Mouse (Mus musculus) retina, postnatal 7 days (tissue): Measurements from ENCODE around the gene Cpne5.

Experiments
- DNase-seq: peaks from one replicate; pipeline ENCODE4 v3.0.0-alpha.2; 2012; ENCODE audit warnings: low read depth, low spot score

The Cpne5 gene

DNA sequence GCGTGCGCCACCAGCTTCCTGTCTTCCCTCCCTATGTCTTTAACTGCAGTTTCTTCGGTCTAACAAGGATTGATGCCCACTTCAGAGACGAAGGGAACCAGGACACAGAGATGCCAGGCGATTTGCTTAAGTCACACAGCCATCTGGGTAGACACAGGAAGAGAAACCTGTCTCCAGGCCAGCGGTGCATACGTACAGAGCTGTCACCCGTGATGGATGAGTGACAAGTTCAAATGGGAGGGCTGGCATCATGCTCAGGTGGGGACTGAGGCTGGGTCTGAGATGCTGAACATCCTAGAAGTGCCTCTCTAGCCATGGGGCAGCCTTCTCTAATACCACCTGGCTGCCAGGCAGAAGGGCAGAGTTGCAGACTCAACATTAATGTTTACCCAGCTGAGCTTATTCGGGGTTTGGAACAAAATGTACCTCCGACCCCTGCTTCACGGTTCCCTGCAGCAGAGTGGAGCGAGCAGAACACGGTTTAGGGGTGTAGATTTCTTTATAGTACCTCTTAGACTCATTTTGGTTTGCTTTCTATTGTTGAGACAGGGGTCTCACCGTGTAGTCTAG, 67.5 kb downstream of the Cpne5 start:
- DNase-seq = no peak

DNA sequence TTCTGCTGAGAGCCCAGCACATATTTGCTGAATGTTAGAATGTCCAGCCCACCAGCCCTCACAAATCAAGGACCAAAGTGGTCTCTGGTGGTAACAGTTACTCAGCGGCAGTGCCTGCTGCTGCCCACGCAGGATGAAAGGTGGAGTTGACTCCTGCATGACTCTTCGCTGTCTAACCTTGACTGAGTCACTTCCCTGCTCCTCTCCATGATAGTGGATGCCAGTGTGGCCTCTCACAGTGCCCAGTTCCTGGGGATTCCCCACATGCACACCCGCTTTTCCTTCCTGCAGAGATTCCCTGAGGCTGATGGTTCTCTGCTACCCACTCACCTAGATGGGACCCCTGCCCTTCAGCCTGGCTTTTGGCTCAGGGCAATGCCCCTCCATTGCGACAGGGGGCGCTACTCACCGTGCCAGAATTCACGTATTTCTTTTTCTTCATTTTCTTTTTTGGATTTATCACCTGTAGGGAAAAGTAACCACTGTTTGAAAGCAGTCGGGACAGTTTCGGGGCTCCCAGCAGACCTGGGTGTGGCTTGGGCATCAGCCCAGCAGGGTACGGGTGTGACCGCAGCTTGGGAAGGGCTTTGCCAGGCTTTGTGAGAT, 68.9 kb downstream of the Cpne5 start:
- DNase-seq = no peak

DNA sequence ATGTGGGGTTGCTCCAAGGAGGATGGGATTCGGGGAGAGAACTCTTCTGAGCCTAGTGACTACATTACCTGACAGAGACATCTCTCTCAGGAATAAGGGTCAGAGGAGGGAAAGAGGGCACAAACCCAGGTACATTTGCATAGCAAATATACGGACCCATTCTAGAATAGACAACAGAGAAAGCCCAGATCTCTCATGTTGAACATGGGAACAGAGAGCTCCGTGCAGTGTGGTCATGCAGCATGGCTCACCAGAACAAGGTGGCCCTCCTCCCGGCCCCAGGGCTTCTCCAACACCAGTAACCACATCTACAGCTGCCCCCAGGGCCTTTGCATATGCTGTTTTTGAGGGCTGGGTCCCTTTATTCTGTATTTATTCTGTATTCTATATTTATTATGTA, 69.5 kb downstream of the Cpne5 start:
- no peak for DNase-seq

DNA sequence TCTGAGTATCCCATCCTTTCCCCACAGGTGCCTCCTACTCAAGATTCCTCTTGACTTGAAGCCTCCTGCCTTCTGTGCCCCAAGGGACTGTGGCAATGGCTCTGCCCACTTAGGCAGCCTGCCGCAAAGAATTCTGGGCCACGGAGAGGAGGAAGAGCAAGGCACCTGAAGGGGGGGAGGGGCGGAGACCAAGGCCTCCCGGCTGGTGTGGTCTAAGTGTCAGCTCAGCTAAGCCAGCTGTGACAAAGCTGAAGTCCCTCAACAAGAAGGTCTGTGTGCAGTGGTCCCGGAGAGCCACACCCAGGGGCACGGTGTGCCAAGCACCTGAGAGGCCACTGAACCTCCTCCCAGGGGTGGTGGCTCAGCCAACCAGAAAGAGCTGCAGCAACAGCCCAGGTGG, 70.6 kb downstream of the Cpne5 start:
- DNase-seq = no peak

DNA sequence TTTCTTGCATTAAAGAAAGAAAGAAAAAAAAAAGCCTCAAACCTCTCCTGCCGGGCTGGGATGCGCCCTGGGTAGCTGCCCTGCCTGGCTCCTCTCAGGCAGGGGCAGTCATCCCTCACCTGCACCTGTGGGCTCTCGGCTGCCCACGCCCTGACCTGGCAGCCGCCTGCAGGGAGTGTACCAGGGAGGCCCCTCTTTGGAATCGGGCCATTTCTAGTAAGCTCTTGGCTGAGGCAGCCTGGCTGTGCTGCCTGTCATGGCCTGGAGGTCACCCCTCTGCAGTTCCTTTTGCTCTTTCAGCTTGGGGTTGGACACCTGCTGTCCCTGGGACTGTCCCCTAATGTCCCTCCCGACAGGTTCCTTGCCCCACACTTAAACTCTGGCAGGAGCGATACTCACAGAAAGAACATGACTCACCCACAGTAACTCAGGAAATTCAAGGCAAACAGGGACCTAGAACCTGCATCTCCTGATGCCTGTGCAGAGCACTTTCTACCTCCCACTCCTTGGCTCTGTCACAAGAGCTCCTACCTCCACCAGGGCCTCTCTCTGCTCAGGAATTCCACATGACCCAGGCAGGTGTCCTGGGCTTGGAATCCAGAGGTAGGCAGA, 71.9 kb downstream of the Cpne5 start:
- DNase-seq = no peak

DNA sequence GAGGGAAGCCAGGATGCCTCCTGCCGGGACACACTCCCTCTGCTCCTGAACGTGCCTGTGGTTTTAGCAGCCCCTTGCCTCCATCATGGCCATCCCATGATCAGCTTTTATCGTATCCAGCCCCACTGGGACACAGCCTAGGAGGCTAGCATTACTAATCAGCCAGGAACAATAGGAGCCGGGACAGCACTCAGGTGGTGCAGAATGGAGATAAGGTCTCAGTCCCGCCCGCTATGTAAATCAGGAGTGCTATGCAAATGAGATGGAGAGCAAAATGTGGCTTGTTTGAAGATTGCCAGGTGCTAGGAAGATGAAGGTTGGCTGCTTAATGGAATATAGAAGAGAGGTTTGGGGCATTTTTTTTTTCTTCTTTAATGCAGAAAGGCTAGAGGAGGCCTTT, 72.5 kb downstream of the Cpne5 start:
- DNase-seq = no peak

DNA sequence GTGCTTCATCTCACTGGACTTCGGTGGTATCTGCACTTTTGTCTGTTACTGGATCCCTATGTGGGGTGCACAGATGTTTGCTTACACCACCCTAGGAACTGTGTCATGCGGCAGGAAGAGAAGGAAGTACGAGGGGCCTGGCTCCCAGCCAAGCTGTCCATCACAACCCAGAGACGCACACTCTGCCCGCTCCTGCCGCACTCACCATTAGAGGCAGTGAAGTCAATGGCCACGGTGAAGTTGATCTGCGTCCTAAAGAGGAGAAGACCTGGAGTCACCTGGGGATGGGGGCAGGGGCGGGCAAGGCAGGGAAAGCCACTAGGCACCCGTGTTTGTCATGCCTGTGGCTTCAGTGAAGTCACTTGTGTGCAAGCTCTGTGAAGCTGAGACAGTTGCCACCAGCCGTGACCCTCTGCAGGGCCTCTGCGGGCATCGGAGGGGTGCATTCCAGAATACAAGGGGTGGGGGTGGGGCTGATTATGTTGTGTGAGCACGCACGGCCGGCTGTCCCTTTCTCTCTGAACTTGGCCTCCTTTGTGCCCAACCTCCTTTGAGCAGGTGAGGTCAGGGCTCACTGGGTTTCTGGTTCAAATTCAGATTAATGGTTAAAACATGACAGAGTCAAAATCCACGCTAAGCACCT, 73.4 kb downstream of the Cpne5 start:
- DNase-seq = no peak

DNA sequence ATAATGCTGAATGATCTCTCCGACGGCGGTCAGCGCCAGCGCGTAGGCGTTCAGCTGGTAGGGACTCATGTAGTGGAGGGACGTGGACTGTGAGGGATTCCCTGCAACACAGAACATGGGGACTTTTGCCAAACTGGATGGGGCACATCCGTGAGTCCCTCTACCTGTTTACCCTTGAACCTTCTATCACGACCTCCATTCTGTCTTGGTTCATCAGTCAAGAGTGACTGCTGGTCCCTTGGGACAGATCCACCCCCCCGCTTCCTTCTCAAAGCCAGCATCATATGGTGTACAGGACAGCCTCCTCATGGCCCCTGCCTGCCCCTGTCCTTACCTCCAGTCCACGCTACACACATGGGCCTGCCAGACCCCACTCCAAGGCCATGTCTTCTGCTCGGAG, 75.6 kb downstream of the Cpne5 start:
- no peak for DNase-seq

DNA sequence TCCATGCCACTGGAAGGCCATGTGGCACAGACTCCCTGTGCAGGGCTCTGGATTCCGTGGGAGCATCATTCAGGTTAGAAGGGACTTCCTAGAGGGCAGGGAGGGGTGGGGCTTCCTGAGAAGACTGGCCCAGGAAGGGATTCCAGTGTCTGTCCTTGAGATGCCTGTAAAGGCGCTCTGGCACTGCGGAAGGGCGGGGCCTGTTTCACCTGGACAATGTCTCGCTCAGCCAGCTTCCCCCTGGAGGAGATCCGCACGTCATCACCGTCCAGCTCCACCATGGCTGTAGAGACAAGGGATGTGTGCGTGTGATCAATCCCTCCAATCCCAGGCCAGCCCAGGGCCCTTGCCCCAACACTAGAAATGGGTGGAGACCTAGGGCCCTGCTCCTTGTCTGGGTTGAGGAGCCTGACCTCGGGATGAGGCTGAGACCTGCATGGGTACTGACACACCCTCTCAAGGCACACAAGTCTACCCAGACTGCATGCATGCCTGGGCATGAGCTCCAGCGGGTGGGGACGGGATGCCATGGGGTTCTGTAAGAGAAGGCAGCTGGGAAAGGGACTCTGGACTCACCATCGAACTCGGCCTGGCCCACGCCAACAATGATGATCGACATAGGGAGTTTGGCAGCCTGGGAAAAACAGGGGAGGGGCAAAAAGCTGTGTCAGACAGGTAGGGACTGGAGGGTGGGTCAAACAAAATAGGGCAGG, 78.1 kb downstream of the Cpne5 start:
- no peak for DNase-seq

DNA sequence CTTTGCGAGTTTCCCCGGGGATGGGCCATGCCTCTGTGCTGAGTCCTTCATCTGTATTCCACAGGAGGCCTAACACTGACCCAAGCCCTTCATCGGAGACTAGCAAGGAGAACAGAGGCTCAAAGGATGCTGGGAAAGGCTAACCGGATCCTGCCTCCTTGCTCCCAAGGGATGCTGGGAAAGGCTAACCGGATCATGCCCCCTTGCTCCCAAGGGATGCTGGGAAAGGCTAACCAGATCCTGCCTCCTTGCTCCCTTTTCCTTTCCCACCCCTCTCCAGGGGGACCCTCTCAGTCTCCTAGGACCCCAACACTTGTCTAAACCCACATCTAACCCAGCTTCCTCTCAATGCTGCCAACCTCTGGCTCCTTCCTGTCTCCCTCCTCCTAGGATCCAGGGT, 78.6 kb downstream of the Cpne5 start:
- no peak for DNase-seq

DNA sequence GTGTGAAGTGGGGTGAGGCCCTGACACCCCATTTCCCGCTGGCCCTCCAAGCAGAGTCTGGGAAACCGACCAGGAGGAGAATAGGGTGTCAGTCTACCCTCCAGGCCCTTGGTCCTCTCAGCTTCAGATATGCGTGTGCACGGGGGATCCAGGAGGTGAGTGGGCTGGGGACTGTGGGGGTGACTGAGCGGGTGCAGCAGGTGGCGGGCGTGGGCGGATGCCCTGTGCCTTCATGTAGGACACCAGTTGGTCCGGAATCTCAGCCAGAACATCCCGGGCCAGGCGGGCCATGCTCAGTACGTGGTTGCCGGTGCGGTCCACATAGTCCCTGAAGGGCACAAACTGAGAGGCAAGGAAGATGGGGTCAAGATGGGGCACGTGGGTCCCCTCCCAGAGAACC, 79.1 kb downstream of the Cpne5 start:
- DNase-seq = no peak

DNA sequence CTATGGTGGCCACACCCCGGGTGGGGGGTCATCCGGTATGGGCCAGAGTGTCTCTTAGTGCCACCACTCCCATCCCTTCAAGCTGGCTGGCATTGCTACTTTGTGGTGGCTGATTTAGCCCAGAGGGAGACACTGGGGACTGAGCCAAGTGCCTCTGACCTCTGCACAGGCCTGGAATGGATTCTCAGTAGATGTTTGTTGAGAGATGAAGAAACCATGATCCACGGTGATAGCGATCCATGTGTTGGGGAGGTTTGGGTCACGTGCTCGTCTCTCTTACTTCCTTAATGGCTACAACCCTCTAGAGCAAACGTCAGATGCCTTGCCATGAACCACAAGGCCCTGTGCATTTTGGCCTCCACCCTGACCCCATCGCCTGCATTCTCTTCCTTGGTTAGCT, 81.1 kb downstream of the Cpne5 start:
- no peak for DNase-seq

DNA sequence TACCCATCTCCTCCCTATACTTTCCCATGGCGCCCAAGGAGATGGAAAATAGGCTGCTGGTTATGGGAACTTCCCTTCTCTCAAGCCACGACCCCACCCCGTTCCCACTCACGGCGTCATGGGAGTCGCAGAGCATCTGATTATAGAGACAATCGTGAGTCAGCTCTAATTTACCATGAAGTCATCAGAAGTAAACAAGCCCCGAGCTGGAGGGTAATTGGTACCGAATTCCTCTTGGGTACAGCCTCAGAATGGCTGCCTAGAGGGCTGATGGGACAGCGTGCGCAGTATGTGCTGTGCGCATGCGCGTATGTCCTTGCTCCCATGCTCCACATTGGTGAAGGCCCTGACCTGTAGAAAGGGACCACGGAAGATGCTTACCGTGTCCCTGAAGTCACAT, 81.6 kb downstream of the Cpne5 start:
- DNase-seq = no peak

DNA sequence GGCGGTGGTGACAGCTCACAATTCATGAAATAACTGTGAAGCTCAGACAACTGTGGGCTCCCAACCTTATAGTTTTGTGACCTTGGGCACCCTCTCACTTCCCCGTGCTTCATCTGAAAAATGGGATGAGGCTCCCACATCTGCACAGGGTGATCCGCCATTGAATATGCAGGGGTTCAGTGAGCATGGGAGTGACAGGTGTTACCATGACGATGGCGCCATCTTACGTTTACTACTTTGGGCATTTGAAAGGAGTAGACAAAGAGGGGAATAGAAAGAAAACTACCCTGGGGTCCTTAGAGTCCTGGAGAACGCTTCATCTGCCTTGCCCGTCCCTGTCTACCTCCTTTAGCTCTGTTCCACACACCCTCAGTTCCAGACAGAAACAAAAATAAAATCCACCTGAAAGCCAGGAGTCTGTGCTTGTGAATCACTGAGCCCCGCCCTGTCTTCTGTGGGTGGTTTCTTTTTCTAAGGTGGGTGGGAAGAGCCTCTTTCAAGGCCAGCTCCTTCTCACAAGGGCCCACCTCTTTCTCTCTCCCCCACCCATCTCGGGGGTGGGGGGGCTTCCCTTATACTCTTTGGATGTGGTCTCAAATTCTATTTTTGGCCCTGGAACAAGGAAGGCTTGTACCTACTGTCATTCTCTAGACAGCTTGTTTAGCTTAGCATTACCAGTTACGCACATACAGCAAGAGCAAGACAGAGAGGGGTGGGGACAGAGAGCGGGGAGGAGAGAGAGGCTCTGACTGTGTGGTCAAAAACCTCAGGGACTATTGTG, 82.4 kb downstream of the Cpne5 start:
- no peak for DNase-seq

DNA sequence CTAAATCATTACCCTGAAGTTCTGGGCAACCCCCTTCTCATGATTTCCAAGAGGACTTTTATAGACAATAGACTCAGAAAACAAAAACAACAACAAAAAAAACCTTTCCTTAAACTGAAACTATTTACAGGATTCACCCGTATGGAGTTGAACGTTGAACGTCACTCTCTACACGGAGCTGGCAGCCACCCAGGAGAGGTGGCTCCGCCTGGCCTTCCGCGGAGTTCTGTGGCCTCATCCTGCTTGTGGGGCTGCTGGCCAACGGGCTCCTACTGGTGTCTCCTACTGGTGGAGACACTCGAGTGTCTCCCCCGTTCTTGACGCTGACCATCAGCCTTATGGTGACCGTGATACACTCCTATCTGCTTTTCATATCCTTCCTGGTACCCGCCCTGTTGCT, 83.7 kb downstream of the Cpne5 start:
- no peak for DNase-seq

DNA sequence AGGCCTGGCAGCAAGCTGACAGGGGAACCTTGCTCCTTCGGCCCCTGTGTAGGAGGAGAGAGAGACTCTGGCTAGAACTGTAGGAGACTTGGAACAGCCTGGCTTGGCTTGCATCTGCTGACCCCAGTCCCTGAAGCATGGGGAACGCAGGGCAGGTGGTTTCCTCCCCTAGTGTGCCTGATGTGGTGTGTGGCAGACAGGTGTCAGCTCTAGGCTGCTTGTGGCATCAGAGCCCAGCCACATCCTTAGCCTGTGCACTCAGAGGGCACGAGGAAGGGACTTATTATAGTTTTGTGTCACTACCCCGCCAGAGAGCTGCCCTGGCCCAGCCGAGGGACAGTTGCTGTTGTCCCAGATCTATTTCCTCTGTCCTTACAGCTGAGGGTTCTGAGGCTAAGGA, 85.4 kb downstream of the Cpne5 start:
- DNase-seq = no peak

DNA sequence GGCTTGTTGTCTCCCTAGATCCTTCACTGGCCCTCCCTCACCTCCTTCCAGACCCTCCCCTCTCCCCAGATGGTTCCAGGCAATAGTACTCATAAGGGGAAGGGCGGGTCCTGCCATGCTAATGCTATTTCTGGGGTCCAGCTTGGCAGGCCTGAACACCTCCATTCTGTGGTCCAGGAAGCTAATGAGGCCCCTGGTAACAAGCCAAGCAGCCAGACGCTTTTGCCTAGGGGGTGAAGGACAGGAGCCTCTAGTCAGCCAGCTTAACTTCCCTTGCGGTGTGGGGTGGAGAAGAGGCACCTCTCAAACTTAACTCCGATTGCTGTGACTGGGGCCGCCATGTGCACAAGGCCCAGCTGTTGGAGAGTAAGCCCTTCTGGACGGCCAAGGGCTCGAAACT, 88.2 kb downstream of the Cpne5 start:
- DNase-seq = no peak

DNA sequence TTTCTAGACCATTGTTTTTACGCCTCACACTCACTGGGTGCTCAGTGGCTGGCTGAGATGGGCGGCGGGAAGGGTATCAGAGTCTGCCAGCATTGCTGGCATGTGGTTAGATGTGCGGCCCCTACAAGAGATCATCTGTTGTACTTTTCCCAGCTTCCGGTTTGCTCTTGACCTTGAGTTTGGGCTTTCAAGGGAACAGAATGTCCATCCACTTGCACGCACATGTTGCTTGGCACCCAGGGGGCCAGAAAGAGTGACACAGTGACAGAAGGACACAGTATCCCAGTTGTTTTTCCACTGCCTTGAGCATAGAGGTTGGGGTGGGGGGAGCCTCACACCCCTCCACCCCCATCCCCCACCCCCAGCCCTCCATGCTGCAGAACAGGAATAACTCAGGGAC, 90.2 kb downstream of the Cpne5 start:
- no peak for DNase-seq

DNA sequence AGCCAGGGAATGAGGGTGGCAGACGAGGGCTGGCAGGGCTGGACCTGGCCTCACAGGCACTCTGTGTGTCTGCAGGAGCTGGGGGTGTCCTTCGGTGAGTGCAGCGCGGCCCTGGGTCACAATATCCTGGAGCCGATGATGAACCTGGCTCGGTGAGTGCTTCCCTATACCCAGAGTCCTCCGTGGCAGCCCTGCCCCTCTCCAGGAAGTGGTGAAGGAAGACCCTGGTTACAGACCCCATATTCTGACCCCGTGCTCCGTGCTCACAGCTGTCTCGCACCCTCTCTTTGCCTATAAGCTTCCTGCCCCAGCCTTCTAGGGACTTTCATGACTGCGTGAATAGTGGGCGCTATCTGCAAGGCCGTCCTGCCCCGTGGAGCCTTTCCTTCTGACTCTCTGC, 90.7 kb downstream of the Cpne5 start:
- no peak for DNase-seq

DNA sequence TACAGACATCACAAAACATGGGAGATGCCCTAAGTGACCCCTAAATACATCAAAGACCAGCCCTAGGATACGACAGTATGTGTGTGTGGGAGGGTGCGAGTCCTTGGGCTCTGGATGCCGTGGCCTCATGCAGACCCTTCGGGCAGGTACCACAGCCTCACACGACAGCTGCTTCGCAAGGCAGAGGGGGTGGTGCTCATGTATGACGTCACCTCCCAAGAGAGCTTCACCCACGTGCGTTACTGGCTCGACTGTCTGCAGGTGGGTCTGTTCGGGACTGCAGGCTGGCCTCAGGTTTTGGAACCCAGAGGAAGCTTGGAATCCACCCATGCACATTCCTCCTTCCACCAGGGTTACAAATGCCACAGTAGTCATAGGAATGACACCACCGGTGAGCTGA, 92.9 kb downstream of the Cpne5 start:
- DNase-seq = no peak

DNA sequence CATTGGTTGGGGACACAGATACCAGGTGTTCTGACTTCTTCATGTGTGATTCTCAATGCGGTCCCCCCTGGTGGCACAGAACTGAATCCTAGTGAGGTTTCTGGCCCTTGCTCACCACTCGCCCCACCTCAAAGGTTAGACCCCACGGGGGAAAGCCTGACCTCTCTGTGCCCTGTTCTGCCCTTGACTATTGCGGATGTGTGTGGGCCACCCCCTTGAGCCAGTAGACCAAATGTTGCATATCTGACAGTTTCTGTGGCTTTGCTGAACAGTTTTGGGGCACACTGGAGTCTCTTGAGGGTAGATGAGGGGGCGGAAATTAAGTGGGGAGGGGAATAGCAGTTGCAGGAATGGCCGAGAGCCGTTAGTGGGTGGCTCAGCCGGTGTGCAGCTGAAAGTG, 94.7 kb downstream of the Cpne5 start:
- no peak for DNase-seq

DNA sequence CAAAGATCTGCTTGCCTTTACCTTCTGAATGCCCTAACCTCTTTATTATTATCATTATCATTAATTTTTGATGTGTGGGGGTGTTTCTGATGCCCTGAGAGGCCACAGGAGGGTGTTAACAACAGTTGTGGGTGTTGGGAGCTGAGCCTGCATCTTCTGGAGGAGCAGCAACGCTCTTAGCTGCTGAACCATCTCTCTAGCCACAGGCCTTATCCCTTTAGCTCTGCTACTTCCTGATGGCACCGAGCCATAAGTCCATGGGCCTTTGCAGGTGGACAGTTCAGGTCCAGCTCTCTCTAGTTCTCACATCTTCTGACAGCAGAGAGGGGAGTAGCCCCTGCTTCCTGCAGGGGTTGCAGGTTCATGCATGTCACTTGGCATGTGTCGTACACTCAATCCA, 96.4 kb downstream of the Cpne5 start:
- DNase-seq = no peak
